Mouse (Mus musculus) CH12.LX (cell line): ENCODE results near the gene Usp32.
"Not testable (repeated sequence)": the region's sequence is repeated elsewhere in the genome, so short reads cannot be mapped to it uniquely, and the experiment has no call there.

Experiments used
- CTCF ChIP-seq, 2 experiments: IDR thresholded peaks in 1 of 2; conservative IDR thresholded peaks in 1 of 2; 2 replicates each; pipeline ENCODE4 v1.5.1; 2011 to 2012; ENCODE audit warnings: low read depth in 2 of 2, low read length in 2 of 2, improper control_type of control experiment in 1 of 2, inconsistent platforms in 1 of 2, mild to moderate bottlenecking in 1 of 2, moderate library complexity in 1 of 2
- E2F4 ChIP-seq: IDR thresholded peaks from 2 replicates; pipeline ENCODE4 v1.6.1; 2011; ENCODE audit warnings: low read depth, low read length, improper control_type of control experiment; ENCODE audit not compliant: insufficient replicate concordance
- EP300 ChIP-seq: IDR thresholded peaks from 2 replicates; pipeline ENCODE4 v1.6.1; 2011; ENCODE audit warnings: low read length, improper control_type of control experiment
- MAFK ChIP-seq: IDR thresholded peaks from 2 replicates; pipeline ENCODE4 v1.6.1; 2011; ENCODE audit warnings: low read length, improper control_type of control experiment; ENCODE audit not compliant: insufficient replicate concordance
- MAX ChIP-seq: IDR thresholded peaks from 2 replicates; pipeline ENCODE4 v1.6.1; 2011; ENCODE audit warnings: low read length, improper control_type of control experiment
- MAZ ChIP-seq: IDR thresholded peaks from 2 replicates; pipeline ENCODE4 v1.6.1; 2012; ENCODE audit warnings: low read depth, mild to moderate bottlenecking, inconsistent platforms, low read length, improper control_type of control experiment, moderate library complexity
- MEF2A ChIP-seq: IDR thresholded peaks from 2 replicates; pipeline ENCODE4 v1.6.1; 2014; ENCODE audit warnings: low read depth, mild to moderate bottlenecking, inconsistent platforms, low read length, improper control_type of control experiment, borderline replicate concordance
- PAX5 ChIP-seq: IDR thresholded peaks from 2 replicates; pipeline ENCODE4 v1.6.1; 2012; ENCODE audit warnings: low read length, inconsistent platforms, mixed read lengths
- POLR2A ChIP-seq: IDR thresholded peaks from 2 replicates; pipeline ENCODE4 v1.6.1; 2011; ENCODE audit warnings: low read depth, mild to moderate bottlenecking, improper control_type of control experiment, low read length
- ZMIZ1 ChIP-seq: IDR thresholded peaks from 2 replicates; pipeline ENCODE4 v1.6.1; 2012; ENCODE audit warnings: low read depth, mild to moderate bottlenecking, inconsistent platforms, low read length, improper control_type of control experiment

DNA sequence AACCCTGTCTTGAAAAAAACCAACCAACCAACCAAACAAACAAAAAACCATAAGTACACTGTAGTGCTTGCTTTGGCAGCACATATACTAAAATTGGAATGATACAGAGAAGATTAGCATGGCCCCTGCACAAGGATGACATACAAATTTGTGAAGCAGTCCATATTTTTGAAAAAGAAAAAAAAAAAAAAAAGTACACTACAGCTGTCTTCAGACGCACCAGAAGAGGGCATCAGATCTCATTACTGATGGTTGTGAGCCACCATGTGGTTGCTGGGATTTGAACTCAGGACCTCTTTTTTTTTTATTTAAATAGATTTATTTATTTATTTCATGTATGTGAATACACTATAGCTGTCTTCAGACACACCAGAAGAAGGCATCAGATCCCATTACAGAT is 23.1 kb upstream of the Usp32 start:
- TF ChIP-seq CTCF (conservative IDR thresholded peaks at IDR 0.05 in 1 of 2, IDR thresholded peaks at IDR 0.05 in 1 of 2; ENCODE audit: low read depth in 2 of 2, low read length in 2 of 2), result peak in 1 of 2 experiments; percentile 8; a peak in 1 of 4 replicates
- not testable (repeated sequence) for TF ChIP-seq E2F4, MAFK, MEF2A, POLR2A, EP300, ZMIZ1, MAZ, PAX5, MAX
